Mouse (Mus musculus): ENCODE results near the gene AU040320. TPM values are rescaled to one million over a fixed set of nuclear protein-coding genes. Genes with fewer than 3 reads are reported as not detected.

Gene AU040320
- polyA plus RNA-seq, 1 experiment: 20.9 TPM

DNA sequence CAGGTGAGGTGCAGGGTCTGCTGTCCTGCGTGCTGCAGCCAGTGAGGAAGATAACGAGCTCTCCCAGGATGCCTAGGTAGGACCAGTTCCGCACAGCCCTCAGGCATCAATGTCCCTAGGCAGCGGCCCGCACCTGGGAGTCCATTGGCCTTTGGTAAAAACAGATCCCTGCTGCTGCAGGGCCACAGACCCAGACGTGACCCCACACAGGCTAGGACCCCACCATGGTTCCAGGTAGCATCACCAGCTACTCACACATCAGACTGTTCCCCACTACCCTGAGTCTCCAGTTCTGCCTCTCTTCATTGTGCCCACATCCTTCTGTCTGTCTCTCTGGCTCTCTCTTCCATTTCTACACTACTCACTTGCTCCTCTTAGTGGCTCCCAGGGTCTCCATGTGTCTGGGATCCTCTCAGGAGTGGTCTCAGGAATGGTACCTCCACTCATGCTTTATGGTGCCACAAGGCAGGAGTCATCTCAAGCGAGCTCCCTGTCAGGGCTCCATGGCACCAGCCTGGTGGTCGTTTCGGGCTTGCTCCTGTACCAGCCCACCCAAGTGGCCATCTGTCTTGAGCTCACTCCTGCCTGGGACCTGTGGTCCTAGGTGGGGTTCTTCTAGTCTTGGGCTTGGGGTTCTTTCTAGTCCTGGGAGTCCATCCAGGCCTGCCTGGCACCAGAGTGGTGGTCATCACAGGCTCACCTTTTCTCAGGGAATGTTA is 107.1 kb downstream of the AU040320 start:
- TF ChIP-seq GATA1 (IDR thresholded peaks at IDR 0.05; ENCODE audit: low read length): no peak

DNA sequence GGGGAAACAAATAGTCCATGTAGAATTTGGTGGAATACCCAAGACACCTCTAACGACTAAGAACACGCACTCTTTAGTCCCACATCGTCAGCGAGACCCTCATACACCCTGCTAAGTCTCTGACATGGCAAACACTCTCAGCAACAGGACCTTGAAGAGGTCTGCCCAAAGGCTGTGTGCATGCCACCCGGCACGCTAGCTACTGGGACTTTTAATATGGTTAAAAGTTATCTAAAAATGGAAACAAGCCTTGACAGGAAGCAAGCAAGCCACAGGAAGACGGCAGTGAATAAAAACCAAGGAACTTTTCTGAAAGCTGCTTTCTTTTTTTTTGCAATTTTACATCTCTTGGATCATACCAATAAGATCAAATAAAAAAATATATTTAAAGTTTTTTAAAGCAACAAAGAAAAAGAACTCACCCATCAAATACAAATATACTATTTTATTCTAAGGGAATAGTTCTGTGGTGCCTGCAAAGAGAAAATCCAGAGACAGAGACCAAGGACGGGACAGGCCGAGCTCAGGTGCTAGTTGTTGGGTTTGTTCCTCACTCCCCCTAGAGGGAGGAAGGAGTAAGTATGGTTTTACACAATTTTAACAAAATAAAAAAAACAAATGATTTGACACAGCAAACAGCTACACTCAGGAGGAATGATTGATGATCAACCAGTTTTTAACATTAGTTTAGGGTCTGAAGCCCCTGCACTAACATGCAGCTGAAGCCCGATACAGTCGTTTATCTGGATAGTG is 108.3 kb downstream of the AU040320 start:
- no peak for TF ChIP-seq GATA1 (IDR thresholded peaks at IDR 0.05; ENCODE audit: low read length)

DNA sequence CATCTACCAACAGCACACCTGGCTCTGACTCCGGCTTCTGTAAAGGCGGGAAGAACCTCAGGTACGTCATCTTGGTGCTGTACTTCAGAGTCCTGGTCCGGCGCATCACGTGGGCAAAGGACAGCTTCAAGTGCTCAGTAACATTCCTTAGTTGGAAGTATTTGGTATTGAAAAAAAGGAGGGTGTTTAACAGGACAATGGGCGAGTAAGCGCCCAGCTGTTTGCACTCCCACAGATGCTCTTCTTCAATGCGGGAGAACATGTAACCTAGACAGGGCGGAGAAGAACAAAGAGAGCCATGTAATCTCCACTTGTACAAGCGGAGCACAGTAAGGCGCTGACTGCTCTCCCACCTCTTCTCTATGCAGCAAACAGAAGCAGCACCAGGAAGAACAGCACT is 115.4 kb downstream of the AU040320 start:
- TF ChIP-seq GATA1 (IDR thresholded peaks at IDR 0.05; ENCODE audit: low read length): no peak

DNA sequence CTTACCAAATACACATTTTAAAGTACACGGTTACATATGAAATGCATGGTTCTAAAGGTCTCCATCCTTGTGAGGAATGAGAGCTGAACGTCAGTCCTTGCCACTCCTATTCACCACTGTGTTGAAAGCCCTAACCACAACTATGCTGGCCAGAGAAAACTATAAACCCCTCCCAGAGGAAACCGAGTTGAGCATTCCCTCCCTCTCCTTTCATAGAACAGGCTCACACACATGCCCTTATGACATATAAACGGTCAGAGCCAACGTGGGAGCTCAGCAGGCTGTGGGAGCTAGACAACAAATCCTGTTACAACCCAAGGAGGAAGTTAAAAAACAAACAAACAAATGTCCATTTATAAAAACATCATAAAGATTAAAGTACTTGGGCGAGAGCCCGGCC is 119.4 kb downstream of the AU040320 start:
- no peak for TF ChIP-seq GATA1 (IDR thresholded peaks at IDR 0.05; ENCODE audit: low read length)

DNA sequence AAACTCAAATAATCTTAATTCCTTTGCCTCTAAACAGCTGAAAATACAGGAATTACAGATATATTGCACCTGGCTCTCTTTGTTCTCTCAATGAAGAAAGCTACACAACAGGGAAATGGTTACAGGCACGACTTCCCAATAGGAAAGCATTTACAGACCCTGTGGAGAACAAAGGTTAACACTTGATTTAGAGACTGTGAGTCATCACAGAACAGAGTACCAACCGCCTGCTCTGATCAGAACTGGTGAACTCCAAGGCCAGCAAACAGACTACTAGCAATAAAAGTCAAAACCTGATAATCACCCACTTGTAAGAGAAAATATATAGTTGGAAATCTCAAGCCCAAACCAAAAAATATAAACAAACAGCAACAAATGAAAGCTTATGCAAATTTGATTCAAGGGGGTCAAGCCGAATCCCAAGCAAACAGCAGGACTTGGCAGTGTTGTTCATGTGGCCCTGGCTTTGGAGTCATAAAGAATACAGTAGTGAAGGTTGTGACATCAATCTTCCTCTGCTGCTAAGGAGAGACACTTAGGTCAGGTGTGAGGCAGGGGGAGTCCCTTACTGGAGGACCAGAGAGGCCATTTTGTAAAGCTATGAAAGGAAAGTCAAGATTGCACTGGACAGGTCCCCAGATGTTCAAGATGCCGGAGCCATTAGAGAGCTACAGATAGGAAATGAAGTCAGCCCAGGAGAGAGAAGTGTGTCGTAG is 126.4 kb downstream of the AU040320 start:
- TF ChIP-seq GATA1 (IDR thresholded peaks at IDR 0.05; ENCODE audit: low read length): no peak

DNA sequence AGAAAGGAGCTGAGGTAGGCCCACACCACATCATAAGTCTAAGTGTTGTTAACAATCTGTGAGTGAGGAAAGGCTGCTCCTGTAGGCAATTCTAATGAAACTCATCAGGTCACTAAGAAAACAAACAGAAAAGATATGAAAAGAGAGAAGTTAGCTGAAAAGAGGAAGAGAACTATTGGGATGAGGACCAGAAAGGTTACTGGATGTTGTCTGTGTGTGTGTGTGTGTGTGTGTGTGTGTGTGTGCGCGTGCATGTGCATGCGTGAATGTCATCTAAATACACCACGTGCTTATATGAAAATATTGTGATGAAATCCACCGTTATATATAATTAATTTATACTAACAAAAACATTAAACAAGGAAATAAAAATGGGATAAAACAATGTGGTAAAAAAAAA is 130.3 kb downstream of the AU040320 start:
- no peak for TF ChIP-seq GATA1 (IDR thresholded peaks at IDR 0.05; ENCODE audit: low read length)

DNA sequence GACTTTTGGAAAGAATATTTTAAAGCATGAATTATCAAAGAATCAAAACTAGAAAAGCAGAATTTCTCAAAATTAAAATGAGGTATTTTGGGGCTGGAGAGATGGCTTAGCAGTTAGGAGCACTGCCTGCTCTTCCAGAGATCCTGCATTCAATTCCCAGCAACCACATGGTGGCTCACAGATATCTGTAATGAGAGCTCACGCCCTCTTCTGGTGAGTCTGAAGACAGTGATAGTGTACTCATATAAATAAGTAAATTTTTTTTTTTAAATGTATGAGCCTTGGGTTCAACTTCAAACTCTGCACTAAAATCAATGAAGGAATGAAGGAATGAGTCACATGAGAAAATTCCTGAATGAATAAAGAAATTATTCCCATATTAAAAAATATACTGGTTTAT is 132.6 kb downstream of the AU040320 start:
- no peak for TF ChIP-seq GATA1 (IDR thresholded peaks at IDR 0.05; ENCODE audit: low read length)

DNA sequence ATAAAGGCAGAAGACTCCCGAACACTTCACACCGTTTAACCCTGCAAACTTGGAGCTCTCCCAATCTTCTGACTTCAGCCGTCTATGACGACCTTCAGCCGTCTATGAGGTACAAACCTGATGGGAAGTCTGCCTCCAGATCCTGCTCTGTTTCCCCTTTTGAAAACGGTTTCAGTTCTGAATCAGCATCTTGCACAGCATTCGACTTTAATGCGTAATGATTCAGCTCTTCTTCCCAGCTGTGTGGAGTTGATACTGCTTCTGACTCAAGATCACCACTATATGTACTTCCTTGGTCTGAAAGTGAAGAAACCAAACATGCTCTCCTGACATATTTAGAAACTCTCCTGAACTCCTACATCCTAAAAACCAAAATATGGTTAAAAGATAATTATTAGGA is 136.5 kb downstream of the AU040320 start:
- TF ChIP-seq GATA1 (IDR thresholded peaks at IDR 0.05; ENCODE audit: low read length): no peak

Other genes starting within 250 kb of the AU040320 start
- not detected in 2 replicates for gene Ago4, start 220.1 kb upstream of the AU040320 start, polyA plus RNA-seq (2012)
- gene Clspn, start 196.6 kb upstream of the AU040320 start, polyA plus RNA-seq (2012): 5.7 and 9.8 TPM in 2 replicates
- not detected in 2 replicates for gene 5730409E04Rik, start 143.7 kb upstream of the AU040320 start, polyA plus RNA-seq (2012)
- 124 and 160 TPM in 2 replicates for gene Psmb2, start 75.9 kb upstream of the AU040320 start, polyA plus RNA-seq (2012)
- 0.04 TPM in 1 of 2 replicates, not detected in the other for gene Tfap2e, start 17.3 kb upstream of the AU040320 start, polyA plus RNA-seq (2012)
- gene Ncdn, start 106 bp upstream of the AU040320 start, polyA plus RNA-seq (2012): 106 and 108 TPM in 2 replicates
- gene Zmym4, start 214.6 kb downstream of the AU040320 start, polyA plus RNA-seq (2012): 3.1 and 3.9 TPM in 2 replicates